Mouse (Mus musculus) G1E (cell line): Measurements from ENCODE around the gene Zg16.
A peak's percentile ranks its signal among the peaks of the same experiment; 100 is the strongest.

Experiments used
- CTCF ChIP-seq: IDR thresholded peaks from 2 replicates; pipeline ENCODE4 v1.5.1; 2012; ENCODE audit warnings: low read depth, low read length, inconsistent platforms, mixed read lengths
- GATA1 ChIP-seq: IDR thresholded peaks from 2 replicates; pipeline ENCODE4 v1.6.1; 2012; ENCODE audit warnings: borderline replicate concordance, low read length, inconsistent platforms, mixed read lengths
- POLR2AphosphoS5 ChIP-seq: IDR thresholded peaks from 2 replicates; pipeline ENCODE4 v1.6.1; 2012; ENCODE audit warnings: low read depth, low read length, inconsistent platforms; ENCODE audit not compliant: insufficient replicate concordance

GRCm38 (mm10) chr7:127020901-127021562, 66.1 kb downstream of the Zg16 start, which contains the start of the genes Gm42742 and Prrt2:
- TF ChIP-seq CTCF = no peak
- TF ChIP-seq GATA1 = no peak
- peak; percentile 85 for TF ChIP-seq POLR2AphosphoS5
